Mouse (Mus musculus) brain, embryonic 14.5 days (tissue): ENCODE results near the gene Mroh7.

ENCODE experiments used
- CTCF ChIP-seq: fragments of 200-500 bp; IDR thresholded peaks from 2 replicates; pipeline ENCODE4 v1.5.1; 2012; ENCODE audit warnings: inconsistent platforms, mild to moderate bottlenecking, moderate library complexity, borderline replicate concordance; ENCODE audit not compliant: insufficient read depth, insufficient read length; ENCODE audit errors: extremely low read depth
- POLR2A ChIP-seq: fragments of 200-500 bp; IDR thresholded peaks from 2 replicates; pipeline ENCODE4 v1.6.1; 2012; ENCODE audit warnings: mild to moderate bottlenecking, inconsistent platforms, borderline replicate concordance; ENCODE audit not compliant: poor library complexity, insufficient read depth, insufficient read length, severe bottlenecking; ENCODE audit errors: extremely low read depth

- TF ChIP-seq CTCF (no peak), POLR2A (no peak)
These were observed 21.0 kb upstream of the Mroh7 start for GRCm38 (mm10) chr4:106751726-106752125.
